Mouse (Mus musculus) MEL (cell line): ENCODE data around the gene Pdlim5. TPM values are rescaled to one million over a fixed set of nuclear protein-coding genes. Genes with fewer than 3 reads are reported as not detected.

Experiments
- DNase-seq: peaks from one replicate; pipeline ENCODE4 v3.0.0; 2011; ENCODE audit warnings: low read depth, low spot score
- H3K27ac ChIP-seq: 2 replicates; pipeline ENCODE4 v1.5.1; 2012; ENCODE audit warnings: low read depth, mild to moderate bottlenecking, control low read depth, low read length, moderate library complexity; ENCODE audit not compliant: control insufficient read depth
- H3K27me3 ChIP-seq, 2 experiments: fragments of 150-350 bp in 1 of 2; sonication (generic) in 1 of 2; 2 replicates each; pipeline ENCODE4 v1.6.1; 2012; ENCODE audit warnings: low read length in 2 of 2, mild to moderate bottlenecking in 2 of 2, improper control_type of control experiment in 1 of 2, moderate library complexity in 1 of 2; ENCODE audit not compliant: insufficient read depth in 2 of 2, control insufficient read depth in 1 of 2
- H3K36me3 ChIP-seq, 2 experiments: 2 replicates each; pipeline ENCODE4 v1.6.1; 2012 to 2014; ENCODE audit warnings: low read length in 2 of 2, improper control_type of control experiment in 1 of 2, inconsistent platforms in 1 of 2, mild to moderate bottlenecking in 1 of 2; ENCODE audit not compliant: insufficient read depth in 2 of 2, control insufficient read depth in 1 of 2
- H3K4me1 ChIP-seq, 2 experiments: fragments of 150-350 bp in 1 of 2; sonication (generic) in 1 of 2; 2 replicates each; pipeline ENCODE4 v1.6.1; 2012; ENCODE audit warnings: low read length in 2 of 2, improper control_type of control experiment in 1 of 2, mild to moderate bottlenecking in 1 of 2; ENCODE audit not compliant: insufficient read depth in 2 of 2, control insufficient read depth in 1 of 2
- H3K4me3 ChIP-seq, 2 experiments: fragments of 150-350 bp in 1 of 2; sonication (generic) in 1 of 2; 2 replicates each; pipeline ENCODE4 v1.5.1; 2012; ENCODE audit warnings: low read depth in 2 of 2, low read length in 2 of 2, mild to moderate bottlenecking in 2 of 2, moderate library complexity in 2 of 2, control low read depth in 1 of 2, improper control_type of control experiment in 1 of 2; ENCODE audit not compliant: control insufficient read depth in 1 of 2, insufficient read depth in 1 of 2
- H3K79me2 ChIP-seq: 2 replicates; pipeline ENCODE4 v1.6.1; 2012; ENCODE audit warnings: mild to moderate bottlenecking, low read length, moderate library complexity; ENCODE audit not compliant: control insufficient read depth, poor library complexity, insufficient read depth
- H3K9ac ChIP-seq: 2 replicates; pipeline ENCODE4 v1.6.1; 2012; ENCODE audit warnings: low read depth, mild to moderate bottlenecking, control low read depth, low read length, moderate library complexity; ENCODE audit not compliant: control insufficient read depth, poor library complexity, severe bottlenecking
- H3K9me3 ChIP-seq: fragments of 150-350 bp; sonication (generic); replicated peaks from 2 replicates; pipeline ENCODE4 v1.6.1; 2012; ENCODE audit warnings: mild to moderate bottlenecking, low read length, improper control_type of control experiment, moderate library complexity; ENCODE audit not compliant: insufficient read depth
- BHLHE40 ChIP-seq: IDR thresholded peaks from 2 replicates; pipeline ENCODE4 v1.6.1; 2012; ENCODE audit warnings: low read depth, mild to moderate bottlenecking, inconsistent platforms, low read length, improper control_type of control experiment, borderline replicate concordance
- CHD1 ChIP-seq: IDR thresholded peaks from 2 replicates; pipeline ENCODE4 v1.6.1; 2012; ENCODE audit warnings: low read depth, mild to moderate bottlenecking, inconsistent platforms, low read length, improper control_type of control experiment
- CTCF ChIP-seq, 3 experiments: IDR thresholded peaks in 2 of 3; conservative IDR thresholded peaks in 1 of 3; 2 replicates each; pipeline ENCODE4 v1.5.1; 2011 to 2012; ENCODE audit warnings: low read length in 3 of 3, low read depth in 2 of 3, mild to moderate bottlenecking in 2 of 3, improper control_type of control experiment in 1 of 3, inconsistent platforms in 1 of 3, mixed read lengths in 1 of 3, moderate library complexity in 1 of 3; ENCODE audit not compliant: control insufficient read depth in 1 of 3, insufficient read depth in 1 of 3, poor library complexity in 1 of 3, severe bottlenecking in 1 of 3
- E2F4 ChIP-seq: IDR thresholded peaks from 2 replicates; pipeline ENCODE4 v1.6.1; 2011; ENCODE audit warnings: low read depth, low read length, improper control_type of control experiment, borderline replicate concordance
- ELF1 ChIP-seq: IDR thresholded peaks from 2 replicates; pipeline ENCODE4 v1.6.1; 2014; ENCODE audit warnings: low read depth, mild to moderate bottlenecking, inconsistent platforms, low read length, improper control_type of control experiment, moderate library complexity
- EP300 ChIP-seq, 2 experiments: IDR thresholded peaks; 2 replicates each; pipeline ENCODE4 v1.6.1; 2011; ENCODE audit warnings: improper control_type of control experiment in 2 of 2, low read length in 2 of 2, low read depth in 1 of 2, mild to moderate bottlenecking in 1 of 2
- ETS1 ChIP-seq: IDR thresholded peaks from 2 replicates; pipeline ENCODE4 v1.6.1; 2012; ENCODE audit warnings: low read depth, mild to moderate bottlenecking, inconsistent platforms, low read length, improper control_type of control experiment, moderate library complexity
- GABPA ChIP-seq: IDR thresholded peaks from 2 replicates; pipeline ENCODE4 v1.6.1; 2012; ENCODE audit warnings: low read depth, mild to moderate bottlenecking, inconsistent platforms, low read length, improper control_type of control experiment, moderate library complexity
- GATA1 ChIP-seq: IDR thresholded peaks from 2 replicates; pipeline ENCODE4 v1.6.1; 2011; ENCODE audit warnings: low read depth, low read length, improper control_type of control experiment
- JUND ChIP-seq: IDR thresholded peaks from 2 replicates; pipeline ENCODE4 v1.6.1; 2011; ENCODE audit warnings: low read depth, mild to moderate bottlenecking, improper control_type of control experiment, low read length
- KAT2A ChIP-seq: conservative IDR thresholded peaks from 2 replicates; pipeline ENCODE4 v1.6.1; 2012; ENCODE audit warnings: low read depth, low read length, improper control_type of control experiment, inconsistent platforms
- MAFK ChIP-seq: IDR thresholded peaks from 2 replicates; pipeline ENCODE4 v1.6.1; 2011; ENCODE audit warnings: low read depth, mild to moderate bottlenecking, low read length, improper control_type of control experiment, borderline replicate concordance
- MAZ ChIP-seq: IDR thresholded peaks from 2 replicates; pipeline ENCODE4 v1.6.1; 2012; ENCODE audit warnings: low read depth, mild to moderate bottlenecking, inconsistent platforms, low read length, improper control_type of control experiment
- MYB ChIP-seq: IDR thresholded peaks from 2 replicates; pipeline ENCODE4 v1.6.1; 2011; ENCODE audit warnings: mild to moderate bottlenecking, low read depth, low read length, improper control_type of control experiment
- POLR2A ChIP-seq, 2 experiments: IDR thresholded peaks; 2 replicates each; pipeline ENCODE4 v1.6.1; 2011 to 2012; ENCODE audit warnings: low read length in 2 of 2, mild to moderate bottlenecking in 2 of 2, control low read depth in 1 of 2, improper control_type of control experiment in 1 of 2, low read depth in 1 of 2, moderate library complexity in 1 of 2; ENCODE audit not compliant: control insufficient read depth in 1 of 2, insufficient read depth in 1 of 2, poor library complexity in 1 of 2
- POLR2AphosphoS2 ChIP-seq: IDR thresholded peaks from 2 replicates; pipeline ENCODE4 v1.6.1; 2011; ENCODE audit warnings: low read length, improper control_type of control experiment
- RAD21 ChIP-seq: IDR thresholded peaks from 2 replicates; pipeline ENCODE4 v1.6.1; 2011; ENCODE audit warnings: mild to moderate bottlenecking, low read depth, low read length, improper control_type of control experiment
- RCOR1 ChIP-seq: IDR thresholded peaks from 2 replicates; pipeline ENCODE4 v1.6.1; 2012; ENCODE audit warnings: low read depth, mild to moderate bottlenecking, inconsistent platforms, low read length, improper control_type of control experiment
- SIN3A ChIP-seq: IDR thresholded peaks from 2 replicates; pipeline ENCODE4 v1.6.1; 2012; ENCODE audit warnings: low read length, improper control_type of control experiment, inconsistent platforms
- TAL1 ChIP-seq: IDR thresholded peaks from 2 replicates; pipeline ENCODE4 v1.6.1; 2012; ENCODE audit warnings: mild to moderate bottlenecking, inconsistent platforms, low read length, moderate library complexity, mixed read lengths
- ZC3H11A ChIP-seq: IDR thresholded peaks from 2 replicates; pipeline ENCODE4 v1.6.1; 2012; ENCODE audit warnings: low read depth, mild to moderate bottlenecking, inconsistent platforms, low read length, improper control_type of control experiment
- ZKSCAN1 ChIP-seq: IDR thresholded peaks from 2 replicates; pipeline ENCODE4 v1.6.1; 2012; ENCODE audit warnings: low read depth, mild to moderate bottlenecking, inconsistent platforms, low read length, improper control_type of control experiment, moderate library complexity
- ZMIZ1 ChIP-seq: IDR thresholded peaks from 2 replicates; pipeline ENCODE4 v1.6.1; 2012; ENCODE audit warnings: low read depth, mild to moderate bottlenecking, inconsistent platforms, low read length, improper control_type of control experiment, moderate library complexity
- ZNF384 ChIP-seq: IDR thresholded peaks from 2 replicates; pipeline ENCODE4 v1.6.1; 2012; ENCODE audit warnings: low read depth, mild to moderate bottlenecking, inconsistent platforms, low read length, improper control_type of control experiment
- polyA plus RNA-seq, 2 experiments: library from polyadenylated mRNA; stranded (reverse) in 1 of 2; unstranded in 1 of 2; fragments of >175 nt in 1 of 2; fragments of >200 nt in 1 of 2; gene quantifications; 2 replicates each; pipeline versions ENCODE4 v1.2.1 to v1.2.4; 2012; ENCODE audit warnings: low replicate concordance in 2 of 2, low read depth in 1 of 2; ENCODE audit not compliant: insufficient read length in 2 of 2, insufficient read depth in 1 of 2, missing spikeins in 1 of 2
- total RNA-seq: library from RNA; depleted of rRNA; stranded (reverse); fragments of 300-350 nt; gene quantifications from 2 replicates; pipeline ENCODE4 v1.2.3, GENCODE M21; 2012

Pdlim5 gene
- total and polyA plus RNA-seq, 3 experiments: 8.7 to 9.9 TPM; not detected in 1

DNA sequence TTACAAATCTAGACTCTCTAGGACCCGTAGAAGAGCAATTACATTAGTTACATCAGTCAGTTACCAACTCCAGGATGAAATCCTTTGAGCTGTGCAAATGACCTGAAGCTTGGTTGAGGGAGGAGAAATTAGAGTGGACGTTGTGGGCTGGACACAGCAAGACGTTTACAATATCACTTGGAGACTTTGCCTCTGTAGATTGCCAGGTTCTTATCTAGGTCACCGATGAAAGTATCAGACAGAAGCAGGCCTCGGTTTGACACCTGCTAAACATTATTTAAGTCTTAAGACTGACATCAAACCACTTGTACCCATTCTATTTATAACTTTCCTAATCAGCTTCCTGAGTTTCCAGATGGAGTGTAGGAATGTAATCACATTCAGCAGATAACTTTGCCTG is 45.6 kb upstream of the Pdlim5 start:
- TF ChIP-seq RCOR1: no peak
- no peak for TF ChIP-seq CTCF (IDR thresholded peaks at IDR 0.05 in 2 of 3, conservative IDR thresholded peaks at IDR 0.05 in 1 of 3; ENCODE audit: control insufficient read depth in 1 of 3, insufficient read depth in 1 of 3, low read depth in 2 of 3, low read length in 3 of 3, poor library complexity in 1 of 3, severe bottlenecking in 1 of 3)
- TF ChIP-seq E2F4: no peak
- TF ChIP-seq SIN3A: no peak
- TF ChIP-seq MYB: no peak
- TF ChIP-seq TAL1: no peak
- TF ChIP-seq GATA1: no peak
- TF ChIP-seq MAFK: no peak
- TF ChIP-seq ELF1: no peak
- no peak for TF ChIP-seq ZNF384
- no peak for TF ChIP-seq RAD21
- no peak for TF ChIP-seq BHLHE40
- no peak overlapping the region for H3K4me3 ChIP-seq
- no peak for DNase-seq
- H3K27ac ChIP-seq: no peak overlapping the region
- H3K36me3 ChIP-seq: peaks cover 0 to 2% of the 10 kb centered on the region in 2 experiments; a peak in 1 of 4 replicates
- no peaks in the 10 kb centered on the region for H3K79me2 ChIP-seq
- no peak overlapping the region for H3K9ac ChIP-seq
- H3K27me3 ChIP-seq: no peaks in the 10 kb centered on the region
- H3K9me3 ChIP-seq: no peaks in the 10 kb centered on the region
- peaks cover 0 to 2% of the 10 kb centered on the region in 2 experiments; a peak in 1 of 4 replicates for H3K4me1 ChIP-seq

DNA sequence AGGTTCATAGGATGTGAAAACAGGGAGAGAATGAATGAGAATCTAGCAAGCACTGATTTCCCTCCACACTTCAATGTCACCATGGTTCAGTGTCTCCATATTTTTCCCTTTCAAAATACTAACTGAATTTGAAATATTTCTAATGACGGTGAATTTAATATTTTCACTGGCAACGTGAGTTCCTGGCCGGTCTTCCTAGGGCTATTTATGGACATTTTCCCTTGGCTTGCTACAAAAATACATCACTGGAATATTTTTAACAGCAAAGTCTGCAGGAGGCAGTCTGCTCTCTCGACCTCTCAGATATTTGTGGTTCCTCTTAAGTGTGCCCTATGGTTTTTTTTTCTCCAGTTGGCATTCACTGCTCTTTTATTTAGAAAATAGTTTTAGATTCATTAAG is 44.7 kb upstream of the Pdlim5 start:
- H3K27me3 ChIP-seq: no peaks in the 10 kb centered on the region

More for the DNA sequence above, 44.7 kb upstream of the Pdlim5 start:
- no peak for TF ChIP-seq POLR2A (IDR thresholded peaks at IDR 0.05; ENCODE audit: control insufficient read depth in 1 of 2, insufficient read depth in 1 of 2, low read depth in 1 of 2, low read length in 2 of 2, poor library complexity in 1 of 2)
- no peak for TF ChIP-seq CHD1
- no peak for TF ChIP-seq EP300 (IDR thresholded peaks at IDR 0.05; ENCODE audit: low read depth in 1 of 2, low read length in 2 of 2)
- no peak for TF ChIP-seq ZNF384
- TF ChIP-seq GABPA: no peak
- no peak for TF ChIP-seq ETS1
- TF ChIP-seq GATA1: no peak
- no peak for TF ChIP-seq E2F4
- no peak for TF ChIP-seq MAZ
- TF ChIP-seq SIN3A: no peak
- TF ChIP-seq ZKSCAN1: no peak
- no peak for TF ChIP-seq JUND
- TF ChIP-seq KAT2A: no peak
- no peak for TF ChIP-seq ZMIZ1
- TF ChIP-seq ZC3H11A: no peak
- no peak for TF ChIP-seq POLR2AphosphoS2
- TF ChIP-seq, all 39 proteins: peak for 0
- no peaks in the 10 kb centered on the region for H3K9me3 ChIP-seq
- H3K27ac ChIP-seq: no peak overlapping the region
- no peak overlapping the region for H3K4me3 ChIP-seq
- H3K36me3 ChIP-seq: peaks cover 0 to 2% of the 10 kb centered on the region in 2 experiments; a peak in 1 of 4 replicates
- peaks cover 0 to 2% of the 10 kb centered on the region in 2 experiments; a peak in 1 of 4 replicates for H3K4me1 ChIP-seq
- H3K79me2 ChIP-seq: no peaks in the 10 kb centered on the region
- H3K9ac ChIP-seq: no peak overlapping the region
- DNase-seq: no peak
